Mouse (Mus musculus) heart, postnatal 14 days (tissue): Measurements from ENCODE around the gene Ptpn9. TPM values are rescaled to one million over a fixed set of nuclear protein-coding genes. Genes with fewer than 3 reads are reported as not detected.

Experiments used
- DNase-seq, 2 experiments: peaks; one replicate each; pipeline ENCODE4 v3.0.0; 2021 to 2022
- intact Hi-C: fragments of 180-260 bp; cut with DNase I; formaldehyde crosslinking; loops from one replicate; pipeline ENCODE4 v1.15.1; 2025
- total RNA-seq, 2 experiments: library from RNA; stranded (reverse); gene quantifications; 2 replicates each; pipeline ENCODE4 v1.2.3; 2021

Ptpn9 gene
- total RNA-seq, 2 experiments from 2014 or later, result 13.5 to 16.3 TPM

DNA sequence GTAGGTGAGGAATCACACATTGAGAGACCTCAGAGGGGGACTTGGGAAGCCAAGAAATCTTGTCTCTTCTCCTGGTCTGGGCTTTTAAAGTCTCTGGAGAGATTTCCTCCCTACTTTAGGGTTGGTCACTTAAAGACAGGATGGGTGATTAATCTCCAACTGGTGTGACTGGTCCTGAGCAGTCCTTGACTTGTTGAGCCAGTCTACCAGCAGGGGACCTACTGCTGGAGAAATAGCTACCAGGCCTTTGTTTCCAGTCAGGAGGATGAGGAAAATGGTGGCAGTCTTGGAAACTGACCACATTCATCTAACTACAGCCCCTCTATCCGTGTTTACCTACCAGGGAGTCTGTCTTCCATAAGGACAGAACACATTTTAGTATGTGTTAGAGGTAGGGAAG, 17.7 kb downstream of the Ptpn9 start:
- no peak for DNase-seq
- intact Hi-C loops, result no loop called here

GRCm38 (mm10) chr9:57012895-57013294, 18.2 kb downstream of the Ptpn9 start:
- intact Hi-C loops, result no loop called here
- DNase-seq, result no peak

DNA sequence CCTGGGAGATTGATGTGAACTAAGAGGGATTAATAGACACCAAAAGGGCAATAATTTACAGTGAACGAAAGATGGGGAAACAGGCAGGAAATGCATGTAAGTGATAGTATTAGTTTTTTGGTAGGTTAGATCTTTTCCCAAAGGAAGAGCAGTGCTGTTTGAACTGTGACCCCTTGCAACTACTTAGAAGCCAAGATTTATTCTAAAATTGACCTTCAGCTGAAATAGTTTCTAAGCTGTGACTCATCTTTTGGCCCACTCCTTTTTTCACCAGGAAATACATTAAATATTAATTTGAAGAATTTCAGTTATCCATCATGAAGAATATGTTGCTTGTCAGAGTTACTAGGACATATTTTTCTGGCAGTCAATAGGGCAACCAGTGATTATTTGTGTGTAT, 19.0 kb downstream of the Ptpn9 start:
- intact Hi-C loops, result no loop called here
- DNase-seq, result no peak

DNA sequence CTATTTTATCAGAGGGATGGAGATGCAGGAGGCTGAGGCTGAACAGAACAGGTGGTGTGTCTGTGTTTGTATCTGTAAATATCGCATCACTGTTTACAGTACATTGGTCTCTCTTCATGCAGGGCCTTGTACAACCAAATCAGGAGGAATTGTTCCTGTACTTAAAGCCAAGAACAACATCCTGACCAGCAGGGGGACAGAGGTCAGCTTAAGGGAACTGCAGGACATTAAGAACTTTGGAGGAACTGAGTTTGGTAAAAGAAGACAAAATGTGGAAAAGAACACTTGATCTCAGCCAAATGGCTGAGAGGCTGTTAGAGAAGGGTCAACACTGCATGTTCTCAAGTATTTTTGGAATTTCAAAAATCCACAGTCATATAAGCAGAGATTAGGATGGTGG, 20.0 kb downstream of the Ptpn9 start:
- peak; percentile 19 to 22 for DNase-seq
- intact Hi-C loops, result no loop called here

DNA sequence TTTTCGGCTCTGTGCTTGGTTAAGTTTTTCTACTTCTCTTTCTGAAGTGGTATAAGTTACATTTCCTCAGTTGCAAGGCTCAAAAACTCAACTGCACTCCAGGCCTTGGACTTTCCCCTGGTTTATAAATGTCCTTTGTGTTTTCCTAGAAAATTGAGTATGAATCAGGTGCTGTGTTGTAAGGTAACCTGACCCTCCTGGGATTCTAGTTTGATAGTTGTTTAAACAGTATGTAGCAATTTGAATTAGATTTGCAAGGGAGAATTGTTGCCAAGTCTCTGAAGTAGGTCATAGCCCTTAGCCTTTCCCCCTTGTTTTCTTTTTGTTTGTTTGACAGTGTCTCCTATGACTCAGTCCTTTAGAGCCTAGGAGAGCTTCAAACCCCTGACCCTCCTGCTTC, 22.9 kb downstream of the Ptpn9 start:
- no peak for DNase-seq
- intact Hi-C loops, result no loop called here

DNA sequence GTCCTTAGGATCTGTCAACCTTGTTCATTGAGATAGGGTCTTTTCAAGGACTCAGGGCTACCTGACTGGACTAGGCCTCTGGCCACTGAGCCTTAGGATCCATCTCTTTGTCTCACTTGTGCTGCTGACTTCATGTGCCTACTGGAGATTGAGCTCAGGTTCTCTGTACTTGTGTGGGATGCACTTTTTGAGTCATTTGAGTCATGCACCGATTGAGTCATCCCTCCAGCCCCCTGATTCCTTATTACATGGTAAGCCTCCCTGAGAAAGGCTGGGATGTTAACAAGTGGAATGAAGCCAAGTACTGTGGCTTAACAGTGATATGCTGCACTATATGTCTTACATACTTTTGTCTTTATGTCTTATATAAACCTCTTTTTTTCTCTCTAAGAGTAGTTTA, 37.0 kb downstream of the Ptpn9 start:
- no peak for DNase-seq
- intact Hi-C loops, result no loop called here

GRCm38 (mm10) chr9:57056237-57056636, 61.5 kb downstream of the Ptpn9 start:
- intact Hi-C loops, result loop anchor here (2.0 to 10.0 kb wide), 2 partner anchors 75 to 169 kb away; partner anchors contain the start of gene Man2c1
- peak; percentile 38 to 69 for DNase-seq

DNA sequence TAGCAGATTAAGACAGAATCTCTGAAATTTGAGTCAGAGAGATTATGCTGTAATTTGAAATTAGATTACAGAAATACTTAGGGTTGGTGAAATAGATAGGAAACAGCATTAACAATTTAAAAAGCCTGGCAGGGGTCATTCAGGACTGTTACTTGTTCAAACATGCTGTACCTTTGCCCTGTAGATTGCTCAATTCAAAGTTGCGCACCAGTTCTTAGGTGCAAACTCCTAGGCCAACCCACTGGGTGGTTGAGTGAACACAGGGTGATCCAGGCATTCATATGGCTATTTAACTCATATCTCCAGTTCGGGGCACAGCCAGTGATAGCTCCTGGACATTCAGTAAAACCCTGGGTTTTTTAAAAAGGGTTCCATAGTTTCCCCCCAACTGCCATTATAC, 69.4 kb downstream of the Ptpn9 start:
- intact Hi-C loops, result no loop called here
- no peak for DNase-seq

- intact Hi-C loops, result no loop called here
- no peak for DNase-seq
Observed at GRCm38 (mm10) chr9:57068266-57068665, 73.5 kb downstream of the Ptpn9 start.

DNA sequence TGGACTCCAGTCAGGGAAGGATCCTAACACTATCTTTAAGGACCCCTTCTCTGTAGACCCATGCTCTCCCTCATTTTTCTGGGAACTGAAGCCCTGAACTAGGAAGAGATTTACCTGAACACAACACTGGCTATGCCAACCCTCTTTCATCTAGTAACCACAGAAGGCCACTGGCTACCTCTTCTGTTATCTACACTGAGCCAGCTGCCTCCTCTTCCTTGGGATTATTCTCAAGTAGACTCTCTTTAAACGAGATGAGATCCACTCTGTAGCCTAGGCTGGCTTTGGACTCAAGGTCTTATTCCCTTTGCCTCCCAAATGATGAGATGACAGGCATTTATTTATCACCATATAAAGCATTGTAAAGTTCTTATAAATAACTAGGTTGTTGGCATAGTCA, 75.5 kb downstream of the Ptpn9 start:
- DNase-seq, result no peak
- intact Hi-C loops, result loop anchor here (5.0 to 10.0 kb wide), 3 partner anchors 118 to 365 kb away; partner anchors contain the start of genes Snupn and Snx33

DNA sequence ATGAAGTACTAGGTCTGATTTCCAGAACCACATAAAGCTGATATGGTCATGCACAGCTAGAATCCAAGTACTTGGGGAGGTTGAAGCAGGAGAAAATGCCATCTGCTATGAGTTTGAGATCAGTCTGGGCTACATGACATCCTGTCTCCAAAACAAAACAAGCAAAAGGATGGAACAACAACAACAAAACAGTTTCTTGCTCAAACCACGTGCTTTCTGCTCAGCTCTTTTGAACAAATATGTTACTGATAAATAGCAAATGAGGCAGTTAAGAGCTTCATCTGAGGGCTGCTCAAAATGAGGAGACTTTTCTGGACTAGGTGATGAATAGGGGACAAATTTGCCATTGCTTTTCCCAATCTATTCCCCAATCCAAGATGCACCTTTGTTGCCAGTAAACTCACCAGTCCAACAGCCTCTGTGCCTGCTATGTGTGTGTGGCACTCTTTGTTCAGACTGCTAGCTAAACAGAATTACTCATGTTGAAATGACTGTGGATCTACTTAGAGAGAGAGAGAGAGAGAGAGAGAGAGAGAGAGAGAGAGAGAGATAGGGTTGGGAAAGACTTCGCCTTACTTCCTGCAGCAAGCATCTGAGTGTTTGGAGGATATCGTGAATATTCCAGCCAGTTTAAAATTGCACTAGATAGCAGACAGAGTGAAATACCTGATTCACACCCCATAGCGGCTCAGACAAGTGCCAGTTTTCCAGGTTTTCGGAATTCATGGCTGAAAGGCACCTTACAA, 76.2 kb downstream of the Ptpn9 start:
- no peak for DNase-seq
- intact Hi-C loops, result loop anchor here (5.0 to 10.0 kb wide), 3 partner anchors 119 to 364 kb away; partner anchors contain the start of genes Snupn and Snx33

DNA sequence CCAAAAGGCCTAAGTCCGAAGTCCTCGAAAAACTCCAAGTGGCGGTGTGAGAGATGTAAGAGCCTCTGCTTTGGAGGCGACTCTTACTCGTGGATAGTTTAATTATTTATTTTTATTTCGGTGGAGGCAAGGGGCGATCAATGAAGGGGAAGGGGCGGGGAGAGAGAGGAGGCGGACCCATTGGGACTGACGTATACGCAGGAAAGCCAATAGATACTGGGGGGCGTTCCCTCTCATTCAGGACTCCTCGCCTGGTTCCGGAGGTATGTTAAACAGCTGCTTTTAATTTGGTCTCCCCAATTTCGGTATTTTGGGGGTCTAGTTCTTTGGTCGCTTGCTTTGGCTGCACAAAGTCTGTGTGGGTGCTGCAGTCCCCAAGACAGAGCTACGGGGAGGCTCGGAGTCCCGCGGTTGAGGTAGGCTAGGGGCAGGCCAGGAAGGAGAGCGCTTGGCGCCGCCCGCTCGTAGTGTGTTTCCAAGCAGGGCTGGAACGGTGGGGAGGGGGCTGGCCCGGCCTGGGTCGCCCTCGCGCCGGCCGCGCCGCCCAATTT, 77.2 kb downstream of the Ptpn9 start, which contains the start of gene Sin3a:
TSS of gene Sin3a (plus strand) at position 240 of the 551 bp plus-strand sequence.
- peak; percentile 64 to 68 for DNase-seq
- intact Hi-C loops, result loop anchor here (2.0 to 10.0 kb wide), 4 partner anchors 59 to 363 kb away; partner anchors contain the start of genes Man2c1, Snupn and Snx33

GRCm38 (mm10) chr9:57072526-57072988, 77.8 kb downstream of the Ptpn9 start:
- no peak for DNase-seq
- intact Hi-C loops, result loop anchor here (2.0 to 10.0 kb wide), 4 partner anchors 58 to 362 kb away; partner anchors contain the start of genes Man2c1, Snupn and Snx33

DNA sequence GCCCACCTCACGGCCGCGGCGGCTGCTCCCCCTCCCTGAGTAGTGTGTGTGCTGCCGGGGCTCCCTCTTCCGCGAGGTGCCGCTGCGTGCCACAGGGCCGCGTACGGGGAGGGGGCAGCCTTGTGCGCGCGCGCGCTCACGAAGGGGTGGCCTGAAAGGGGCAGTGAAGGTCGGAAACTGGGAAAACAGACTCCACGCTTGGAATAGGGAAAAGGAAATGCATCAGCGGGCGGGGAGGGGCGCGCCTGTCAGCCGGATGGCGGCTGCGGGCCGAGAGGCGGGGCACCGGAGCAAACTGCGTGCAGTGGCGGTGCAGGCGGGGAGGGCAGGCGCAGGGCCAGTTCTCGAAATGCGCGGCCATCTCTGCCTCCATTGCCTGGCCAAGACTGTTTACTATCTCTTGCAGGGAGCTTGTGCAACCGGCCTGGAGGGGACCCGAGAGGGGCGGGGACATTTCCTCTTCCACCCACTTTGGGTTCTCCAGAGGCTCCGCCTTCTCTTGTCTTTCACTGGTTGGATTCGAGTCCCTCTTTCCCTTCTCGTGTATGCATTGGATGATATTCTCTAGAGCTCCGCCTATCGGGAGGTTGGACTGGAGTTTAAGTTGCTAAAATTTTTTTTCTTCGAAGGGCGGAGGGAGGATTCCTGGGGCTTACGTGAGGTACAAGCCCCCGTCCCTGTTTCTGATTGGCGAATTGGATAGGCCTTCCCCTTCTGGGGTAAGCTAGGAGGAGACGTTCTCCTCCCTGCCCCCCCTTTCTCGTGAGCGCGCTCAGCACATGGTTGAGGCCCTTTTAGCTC, 78.5 kb downstream of the Ptpn9 start:
- peak; percentile 94 to 95 for DNase-seq
- intact Hi-C loops, result loop anchor here (2.0 to 10.0 kb wide), 4 partner anchors 58 to 362 kb away; partner anchors contain the start of genes Man2c1, Snupn and Snx33

DNA sequence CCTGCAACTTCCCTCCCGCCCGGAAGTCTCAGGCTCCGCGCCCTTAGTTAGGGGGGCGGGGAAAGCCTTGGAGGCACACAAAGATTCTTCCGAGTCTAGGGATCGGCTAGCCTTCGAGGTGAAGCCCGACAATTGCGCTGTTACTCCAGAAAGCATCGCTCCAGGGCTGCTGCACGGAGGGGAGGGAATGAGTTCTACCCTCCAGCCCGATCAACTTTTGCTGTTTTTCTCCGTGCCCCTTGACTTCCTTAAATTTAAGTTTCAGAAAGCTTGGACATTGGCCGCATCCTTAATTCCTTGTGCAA, 79.0 kb downstream of the Ptpn9 start:
- intact Hi-C loops, result loop anchor here (2.0 to 10.0 kb wide), 4 partner anchors 57 to 361 kb away; partner anchors contain the start of genes Man2c1, Snupn and Snx33
- DNase-seq, result no peak

- intact Hi-C loops, result loop anchor here (5.0 to 10.0 kb wide), 3 partner anchors 122 to 361 kb away; partner anchors contain the start of genes Snupn and Snx33
- peak; percentile 30 to 40 for DNase-seq
Observed at GRCm38 (mm10) chr9:57074171-57074821, 79.6 kb downstream of the Ptpn9 start.

GRCm38 (mm10) chr9:57074822-57075603, 80.3 kb downstream of the Ptpn9 start:
- DNase-seq, result peak; percentile 71 to 81
- intact Hi-C loops, result loop anchor here (5.0 to 10.0 kb wide), 3 partner anchors 123 to 360 kb away; partner anchors contain the start of genes Snupn and Snx33

DNA sequence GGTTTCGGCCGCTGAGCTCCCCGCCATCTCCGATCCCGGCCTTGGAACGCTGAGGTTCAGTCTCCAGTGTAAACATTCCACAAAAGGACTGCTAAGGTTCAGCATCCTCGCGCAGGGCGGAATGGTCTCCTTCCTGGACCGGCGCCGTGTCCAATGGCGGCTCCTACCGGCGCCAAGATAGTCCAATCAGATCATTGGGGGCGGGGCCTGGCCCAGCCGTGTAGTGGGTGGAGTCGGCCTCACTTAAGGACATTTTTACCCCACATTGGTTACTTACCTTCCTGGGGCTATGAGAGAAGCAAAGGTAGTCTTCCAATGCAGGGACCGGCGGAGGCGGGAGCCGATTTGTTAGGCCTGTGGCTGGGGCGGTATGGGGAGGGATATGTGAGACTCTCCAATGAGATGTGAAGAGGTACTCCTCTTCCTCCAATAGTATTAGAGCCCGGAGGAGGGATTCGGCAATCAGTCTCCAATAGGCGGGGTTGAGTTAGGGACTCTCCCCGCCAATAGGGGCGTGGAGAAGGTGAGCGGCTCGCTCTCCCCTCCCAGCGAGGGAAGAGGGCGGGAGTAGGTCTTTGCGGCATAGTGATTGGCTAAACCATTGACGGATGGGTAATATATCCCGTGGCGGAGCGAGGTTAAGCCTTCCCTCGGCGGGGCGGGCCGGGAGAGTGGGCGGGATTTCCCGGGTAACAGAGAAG, 81.1 kb downstream of the Ptpn9 start:
- DNase-seq, result peak; percentile 97 to 98
- intact Hi-C loops, result loop anchor here (10.0 kb wide), 1 partner anchor 359 kb away; no protein-coding TSS in a partner anchor
